Mouse (Mus musculus) forelimb bud, embryonic 11.5 days (tissue): ENCODE results near the gene Apobr.

Experiments used
- DNase-seq: peaks from one replicate; pipeline ENCODE4 v3.0.0-alpha.2; 2012; ENCODE audit warnings: low read depth, low spot score

The Apobr gene

DNA sequence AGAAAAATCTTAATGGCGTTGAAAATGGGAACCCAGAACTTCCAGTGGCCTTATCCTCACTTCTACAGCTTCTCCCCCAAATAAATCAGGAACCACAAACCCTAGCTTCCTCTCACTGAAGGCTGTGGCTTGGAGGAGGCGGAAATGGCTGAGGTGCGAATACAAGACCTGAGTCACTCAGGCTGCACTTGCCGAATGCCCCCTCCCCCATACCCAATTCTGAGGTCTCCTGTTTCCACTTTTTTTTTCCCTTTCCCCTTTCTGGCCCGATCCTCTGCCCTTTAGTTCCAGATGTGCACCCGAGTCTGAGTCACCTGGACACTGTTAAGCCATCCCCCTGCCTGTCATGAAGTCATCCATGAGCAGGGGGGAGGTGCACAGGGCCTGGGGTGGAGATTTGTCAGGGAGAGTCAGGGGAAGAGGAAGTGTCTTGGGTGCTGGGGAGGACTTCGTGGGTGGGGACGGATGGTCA, at the start of gene Apobr:
Apobr (plus strand) TSS at position 437 of the 472 bp plus-strand sequence.
- DNase-seq = no peak

DNA sequence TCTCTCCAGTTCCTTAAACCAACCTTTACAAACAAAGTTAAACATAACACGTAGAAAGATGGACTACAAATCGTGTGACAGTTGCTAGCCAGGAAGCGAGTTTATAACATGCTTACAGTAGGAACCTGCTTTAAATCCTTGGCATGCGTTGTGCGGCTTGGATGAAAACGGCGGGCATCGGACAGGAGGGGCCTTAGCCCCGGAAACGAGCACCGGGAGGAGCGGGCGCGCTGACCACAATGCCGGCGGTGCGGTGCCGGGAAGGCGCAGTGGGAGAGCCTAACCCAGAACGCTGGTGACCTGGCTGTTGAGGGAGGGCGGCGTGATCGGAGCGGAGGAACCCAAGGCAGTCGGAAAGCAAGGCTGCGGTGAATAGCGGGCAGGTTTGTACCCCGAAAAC, 49.0 kb upstream of the Apobr start:
- DNase-seq = no peak

DNA sequence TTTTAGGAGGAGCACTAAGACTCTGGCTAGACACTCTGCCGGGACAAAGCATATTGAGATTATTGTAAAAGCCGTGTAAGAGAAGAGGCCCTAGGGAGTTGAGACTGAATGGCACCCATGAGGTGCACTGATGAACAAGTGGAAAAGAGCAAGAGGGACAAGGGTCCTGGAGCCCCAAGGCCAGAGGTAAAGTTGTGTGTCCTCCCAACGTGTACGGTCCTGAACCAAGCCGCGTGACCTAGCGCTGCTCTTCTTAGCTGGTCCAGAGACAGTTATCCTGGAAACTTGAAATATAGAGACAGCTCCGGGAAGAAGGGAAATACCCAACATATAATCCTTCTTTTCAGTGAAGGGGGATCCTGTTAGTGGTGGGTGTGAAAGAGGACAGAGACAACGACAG, 48.3 kb upstream of the Apobr start:
- no peak for DNase-seq

DNA sequence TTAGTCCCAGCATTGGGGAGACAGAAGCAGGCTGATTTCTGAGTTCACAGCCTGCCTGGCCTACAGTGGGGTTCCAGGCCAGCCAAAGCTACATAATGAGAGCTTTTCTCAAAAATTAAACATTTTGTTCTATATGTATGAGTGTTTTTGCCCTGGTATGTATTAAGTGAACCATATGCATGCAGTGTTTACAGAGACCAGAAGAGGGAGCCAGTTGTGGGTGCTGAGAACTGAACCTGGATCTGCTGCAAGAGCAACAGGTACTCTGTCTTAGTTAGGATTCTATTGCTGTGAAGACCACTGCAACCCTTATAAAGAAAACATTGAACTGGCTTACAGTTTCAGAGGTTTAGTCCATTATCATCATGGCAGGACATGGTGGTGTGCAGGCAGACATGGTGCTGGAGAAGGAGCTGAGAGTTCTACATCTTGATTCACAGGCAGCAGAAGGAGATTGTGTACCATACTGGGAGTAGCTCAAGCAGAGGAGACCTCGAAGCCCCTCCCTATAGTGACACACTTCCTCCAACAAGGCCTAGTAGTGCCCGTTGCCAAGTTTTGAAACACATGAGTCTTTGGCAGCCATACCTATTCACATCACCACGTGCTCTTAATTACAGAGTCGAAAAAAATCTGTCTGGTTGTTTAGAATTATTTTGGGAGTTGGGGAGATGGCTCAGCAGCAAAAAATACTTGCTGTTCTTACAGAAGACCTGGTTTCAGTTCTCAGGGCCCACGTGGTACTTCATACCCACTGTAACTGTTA, 46.7 kb upstream of the Apobr start:
- peak; percentile 46 for DNase-seq

DNA sequence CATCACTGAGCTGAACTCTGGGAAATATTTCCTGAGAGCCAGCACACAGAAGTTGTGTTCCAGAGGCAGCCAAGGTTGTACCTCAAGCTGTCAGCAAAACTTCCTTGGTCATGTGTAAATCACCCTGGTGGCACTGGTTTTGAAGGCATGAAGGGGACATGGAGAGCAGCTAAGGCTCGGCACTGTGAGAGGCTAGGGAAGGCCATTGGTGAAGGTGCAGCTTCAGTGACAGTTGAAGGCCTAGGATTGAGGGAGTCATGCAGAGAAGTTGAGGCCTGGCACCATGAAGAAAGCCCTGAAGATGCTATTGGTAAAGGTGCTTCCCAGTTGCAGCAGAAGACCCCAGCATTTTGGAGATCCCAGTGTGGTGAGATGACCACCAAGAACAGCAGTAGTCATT, 43.1 kb upstream of the Apobr start:
- DNase-seq = no peak

DNA sequence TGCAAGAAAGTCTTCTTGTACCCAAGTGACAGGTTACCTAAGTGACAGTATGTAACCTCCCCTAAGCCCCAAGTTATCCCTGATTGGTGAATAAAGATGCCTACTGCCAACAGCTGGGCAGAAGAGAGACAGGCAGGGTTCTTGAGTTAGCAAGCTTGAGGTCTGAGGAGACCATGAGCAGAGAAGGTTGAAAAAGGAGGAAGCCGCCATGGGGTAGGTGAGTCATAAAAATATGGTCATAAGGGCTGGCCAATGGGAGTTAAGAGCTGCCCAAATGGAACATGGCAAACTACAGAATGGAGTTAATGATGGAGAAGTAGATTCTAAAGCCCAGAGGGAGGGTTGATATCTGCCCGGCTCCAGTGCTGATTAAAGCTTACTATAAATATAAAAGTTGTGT, 39.1 kb upstream of the Apobr start:
- no peak for DNase-seq

DNA sequence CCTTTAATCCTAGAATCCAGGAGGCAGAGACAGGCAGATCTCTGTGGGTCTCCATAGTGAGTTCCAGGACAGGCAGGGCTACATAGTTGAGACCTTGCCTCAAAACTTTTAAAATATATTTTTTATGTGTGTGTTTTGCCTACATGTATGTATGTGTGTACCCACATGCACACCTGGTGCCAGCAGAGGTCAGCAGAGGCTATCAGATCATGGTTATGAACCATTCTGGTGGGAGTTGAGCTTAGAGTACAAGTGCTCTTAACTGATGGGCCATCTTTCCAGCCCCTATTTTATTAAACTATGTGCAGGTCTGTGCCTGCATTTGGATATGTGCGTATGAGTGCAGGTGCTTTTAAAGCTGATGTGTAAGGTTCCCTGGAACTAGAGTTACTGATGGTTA, 29.9 kb upstream of the Apobr start:
- DNase-seq = no peak

DNA sequence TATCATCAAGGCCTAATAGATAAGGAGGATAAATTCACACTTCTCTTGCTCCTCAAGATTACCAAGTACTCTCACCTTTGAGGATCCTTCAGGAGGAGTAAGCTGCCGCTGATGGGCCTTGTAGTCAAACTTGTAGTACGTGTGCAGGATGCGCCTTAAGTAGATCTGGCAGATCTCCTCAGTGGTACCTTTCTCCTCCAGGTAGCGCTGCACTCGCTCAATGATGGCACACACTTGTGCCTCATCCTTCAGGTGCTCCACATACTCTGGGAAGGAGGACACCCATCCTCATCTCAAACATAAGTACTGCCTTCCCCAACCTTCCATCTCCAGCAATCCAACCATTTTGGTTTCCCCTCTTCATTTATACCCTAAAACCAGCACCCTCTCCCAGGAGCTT, 28.1 kb upstream of the Apobr start:
- no peak for DNase-seq

DNA sequence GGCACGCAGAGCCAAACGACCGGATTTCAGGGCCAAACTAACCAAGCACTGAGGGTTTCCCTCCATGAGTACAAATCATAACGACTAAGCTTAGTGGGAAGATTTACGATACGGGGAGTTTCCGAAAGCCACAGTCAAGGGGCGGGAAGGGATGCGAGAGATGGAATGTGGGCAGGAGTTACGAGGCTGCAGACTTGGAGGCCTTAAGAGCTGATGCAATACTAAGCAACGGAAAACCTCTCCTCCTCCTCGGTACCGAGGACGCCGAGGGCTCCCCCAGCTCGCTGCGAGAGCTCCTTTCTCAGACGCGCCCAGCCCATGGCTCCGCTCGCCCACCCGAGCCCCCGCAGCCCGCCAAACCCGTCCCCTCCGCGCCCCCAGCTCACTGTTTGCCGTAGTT, 19.0 kb upstream of the Apobr start:
- DNase-seq = peak; percentile 33

DNA sequence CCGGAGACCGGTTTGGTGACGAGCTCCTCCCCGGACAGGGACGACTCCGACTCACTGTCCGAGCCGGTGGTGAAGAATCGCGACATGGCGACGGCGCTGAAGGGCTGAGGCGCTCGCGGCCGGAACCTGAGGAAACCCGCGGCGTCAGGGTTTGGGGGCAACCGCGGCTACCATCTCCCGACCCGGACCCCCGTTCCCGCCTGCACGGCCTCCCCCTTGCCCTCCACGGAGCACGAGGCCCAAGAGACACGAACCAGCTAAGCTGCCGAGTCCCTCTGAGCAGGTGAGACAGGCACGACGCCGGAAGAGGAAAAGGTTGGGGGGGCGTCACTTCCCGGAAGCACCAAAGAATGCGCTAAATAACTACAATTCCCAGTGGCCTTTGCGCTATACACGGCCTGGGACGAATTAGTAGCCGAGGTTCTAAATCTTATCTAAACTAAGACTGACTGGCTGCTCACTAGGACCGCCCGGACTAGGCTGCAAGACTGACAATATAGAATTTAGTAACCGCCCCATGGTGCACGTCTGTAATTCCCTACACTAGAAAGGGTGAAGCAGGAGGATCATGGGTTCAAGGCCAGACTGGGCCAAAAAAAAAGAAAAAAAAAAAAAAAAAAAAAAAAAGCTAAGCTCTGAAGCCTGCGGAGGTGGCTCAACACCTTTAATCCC, 18.5 kb upstream of the Apobr start, which contains the start of gene Eif3c:
Eif3c (minus strand) TSS at position 318 of the 672 bp plus-strand sequence.
- DNase-seq = peak; percentile 90

DNA sequence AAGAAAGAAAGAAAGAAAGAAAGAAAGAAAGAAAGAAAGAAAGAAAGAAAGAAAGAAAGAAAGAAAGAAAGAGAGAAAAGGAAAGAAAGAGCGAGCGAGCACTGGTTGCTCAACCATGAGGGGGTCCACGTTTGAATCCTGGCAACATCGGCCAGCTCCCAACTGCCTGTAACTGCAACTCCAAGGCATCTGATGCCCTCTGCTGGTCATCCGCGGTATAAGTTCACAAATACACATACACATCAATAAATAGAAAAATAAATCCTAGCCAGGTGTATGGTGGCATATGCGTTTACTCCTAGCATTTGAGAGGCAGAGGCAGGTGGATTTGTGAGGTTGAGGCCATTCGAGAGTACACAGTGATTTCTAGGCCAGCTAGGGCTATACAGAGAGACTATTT, 7.8 kb upstream of the Apobr start:
- DNase-seq = peak; percentile 70

DNA sequence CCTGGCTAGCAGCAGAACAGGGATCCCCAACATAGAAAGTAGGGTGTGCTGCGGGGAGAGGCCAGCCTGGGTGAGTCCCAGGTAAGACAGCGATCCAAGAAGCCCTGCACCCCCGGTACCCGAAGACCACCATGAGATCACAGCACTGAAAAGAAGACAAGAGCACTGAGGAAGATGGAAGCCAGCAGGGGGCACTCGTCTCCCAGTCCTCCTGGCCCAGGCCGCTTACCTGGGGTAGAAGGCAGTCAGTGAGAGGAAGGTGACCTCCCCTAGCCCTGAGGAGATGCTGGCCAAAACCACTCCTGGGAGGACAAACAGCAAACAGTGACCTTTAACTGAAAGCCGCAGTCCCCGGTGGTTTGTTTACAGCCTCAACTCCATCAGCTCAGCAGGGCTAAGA, 5.6 kb upstream of the Apobr start:
- peak; percentile 14 for DNase-seq

DNA sequence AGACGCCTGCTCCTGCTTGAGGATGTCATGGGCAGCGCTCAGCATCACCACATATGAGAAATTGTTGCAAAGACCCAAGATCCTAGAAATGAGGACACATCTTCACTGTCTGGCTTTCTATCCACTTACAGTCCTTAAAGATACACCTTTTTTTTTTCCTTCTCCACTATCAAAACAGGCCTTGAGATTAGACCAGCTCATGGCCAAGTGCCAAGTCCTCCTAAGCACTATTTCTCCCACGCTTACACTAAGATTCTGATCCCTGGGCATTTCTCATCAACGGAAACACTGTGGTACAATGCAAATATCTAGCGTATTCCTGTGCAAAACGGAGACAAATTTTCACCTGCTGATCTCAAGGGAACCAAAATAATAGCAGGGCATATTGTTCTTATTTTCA, 3.1 kb upstream of the Apobr start:
- DNase-seq = no peak

DNA sequence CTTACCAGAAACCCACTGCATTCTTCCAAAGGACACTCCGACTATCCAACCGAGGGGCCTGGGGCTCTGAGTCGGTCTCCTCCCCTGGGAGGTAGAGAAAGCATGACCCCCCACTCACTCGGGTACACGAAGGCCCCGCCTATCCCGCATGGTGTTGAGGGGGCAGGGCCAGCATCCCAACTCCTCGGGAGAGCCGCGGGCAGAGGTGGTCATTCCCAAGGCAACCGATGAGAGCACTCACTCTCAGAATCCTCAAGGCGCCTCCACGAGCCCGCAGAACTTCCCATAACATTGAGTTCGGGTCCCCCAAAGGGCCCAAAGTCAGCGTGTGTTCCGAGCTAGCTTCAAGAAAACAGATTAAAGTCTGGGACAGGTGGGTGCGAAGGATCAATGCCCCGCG, 2.0 kb upstream of the Apobr start:
- peak; percentile 20 for DNase-seq

DNA sequence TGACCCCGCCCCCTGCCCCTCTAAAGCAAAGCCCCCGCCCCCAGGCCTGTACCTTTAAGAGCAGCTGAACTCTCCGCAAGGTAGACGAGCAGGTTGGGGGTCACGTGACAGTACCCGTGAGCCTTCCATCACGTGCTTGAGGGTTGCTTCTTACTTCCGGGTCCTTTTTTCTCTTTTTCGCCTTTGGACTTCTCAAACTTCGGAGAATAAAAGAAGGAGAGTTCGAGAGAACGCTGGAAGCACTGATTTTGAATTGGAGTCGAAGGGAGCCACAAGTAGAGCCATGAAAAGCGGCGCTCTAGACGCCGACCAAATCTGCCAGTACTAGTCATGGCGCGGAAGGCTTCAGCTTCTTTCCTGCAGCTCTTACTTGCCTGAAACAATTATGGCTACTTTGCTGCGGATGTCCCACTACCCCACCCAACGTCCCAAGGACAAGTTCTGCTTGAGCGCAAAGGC, 1.5 kb upstream of the Apobr start:
- DNase-seq = peak; percentile 92

DNA sequence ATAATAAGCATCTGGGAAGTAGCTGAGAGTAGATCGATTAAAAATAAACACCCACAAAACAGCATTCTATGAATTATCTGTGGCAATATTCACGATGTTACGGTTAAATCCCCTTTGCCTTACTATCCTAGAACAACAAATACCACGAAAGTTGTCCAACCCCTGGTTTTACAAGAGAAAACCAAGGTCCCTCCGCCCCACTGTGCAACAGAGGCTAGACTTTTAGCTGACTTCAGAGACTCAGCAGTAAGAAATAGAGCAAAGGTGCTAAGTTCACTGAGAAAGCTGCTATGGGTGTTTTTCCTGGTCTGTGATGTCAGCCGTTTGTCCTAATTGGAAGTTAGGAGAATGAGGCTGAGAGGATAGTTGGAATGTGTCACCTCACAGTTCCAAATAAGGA, 981 bp upstream of the Apobr start:
- DNase-seq = no peak

DNA sequence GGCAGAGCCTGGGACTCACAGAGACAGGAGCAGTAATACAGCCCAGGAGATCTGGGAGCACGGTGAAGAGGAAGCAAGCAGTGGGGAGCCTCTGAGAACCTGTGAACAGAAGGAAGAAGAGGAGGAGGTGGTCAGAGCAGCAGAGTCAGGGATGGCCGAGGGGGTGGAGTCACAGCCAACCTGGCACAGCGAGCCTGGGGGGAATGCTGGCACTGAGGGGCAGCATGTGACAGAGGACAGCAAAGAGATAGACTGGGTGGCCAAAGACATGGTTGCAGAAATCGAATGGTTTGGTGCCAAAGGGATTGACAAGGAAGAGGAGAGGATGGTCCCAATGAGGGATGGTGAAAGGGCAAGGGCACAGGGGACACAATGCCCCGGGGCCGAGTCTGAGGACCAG, 975 bp downstream of the Apobr start, which contains the start of gene Cln3:
Cln3 (minus strand) TSS at position 101 of the 400 bp plus-strand sequence.
- DNase-seq = no peak

DNA sequence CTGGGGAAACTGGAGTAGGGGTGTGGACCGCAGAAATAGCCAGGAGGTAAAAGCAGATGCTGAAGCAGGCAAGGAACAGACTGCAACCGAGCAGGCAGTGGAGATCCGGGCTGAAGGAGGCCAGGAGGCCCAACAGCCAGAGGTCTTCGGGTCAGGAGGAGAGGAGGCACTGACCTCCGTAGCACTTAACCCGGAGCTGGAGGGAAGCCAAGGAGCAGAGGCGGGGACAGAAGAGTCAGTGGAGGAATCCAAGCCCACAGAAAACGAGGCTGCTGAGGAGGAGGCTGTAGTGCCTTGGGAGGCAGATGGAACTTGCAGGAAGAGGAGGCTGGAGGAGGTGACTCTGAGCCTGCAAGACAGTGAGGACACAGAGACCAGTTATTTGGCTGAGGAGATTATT, 2.1 kb downstream of the Apobr start:
- no peak for DNase-seq

DNA sequence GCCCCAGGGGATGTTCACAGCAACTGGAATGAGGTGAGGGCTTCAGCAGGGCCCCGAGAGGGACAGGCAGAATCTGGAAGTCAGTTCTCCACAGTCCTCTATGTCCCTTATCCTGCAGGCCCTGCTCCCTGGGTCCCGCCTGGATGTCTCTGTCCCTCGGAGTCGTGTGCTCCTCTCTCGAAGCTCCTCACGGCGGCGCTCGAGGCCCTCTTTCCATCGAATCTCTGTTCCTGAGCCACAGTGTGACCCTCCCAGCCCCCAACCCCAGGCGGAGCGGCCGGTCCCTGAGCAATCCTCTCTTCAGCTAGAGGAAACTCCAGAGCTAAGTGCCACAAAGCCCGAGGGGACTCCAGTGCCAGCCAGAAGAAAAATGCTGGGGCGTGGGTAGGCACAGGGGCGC, 3.0 kb downstream of the Apobr start:
- peak; percentile 68 for DNase-seq

DNA sequence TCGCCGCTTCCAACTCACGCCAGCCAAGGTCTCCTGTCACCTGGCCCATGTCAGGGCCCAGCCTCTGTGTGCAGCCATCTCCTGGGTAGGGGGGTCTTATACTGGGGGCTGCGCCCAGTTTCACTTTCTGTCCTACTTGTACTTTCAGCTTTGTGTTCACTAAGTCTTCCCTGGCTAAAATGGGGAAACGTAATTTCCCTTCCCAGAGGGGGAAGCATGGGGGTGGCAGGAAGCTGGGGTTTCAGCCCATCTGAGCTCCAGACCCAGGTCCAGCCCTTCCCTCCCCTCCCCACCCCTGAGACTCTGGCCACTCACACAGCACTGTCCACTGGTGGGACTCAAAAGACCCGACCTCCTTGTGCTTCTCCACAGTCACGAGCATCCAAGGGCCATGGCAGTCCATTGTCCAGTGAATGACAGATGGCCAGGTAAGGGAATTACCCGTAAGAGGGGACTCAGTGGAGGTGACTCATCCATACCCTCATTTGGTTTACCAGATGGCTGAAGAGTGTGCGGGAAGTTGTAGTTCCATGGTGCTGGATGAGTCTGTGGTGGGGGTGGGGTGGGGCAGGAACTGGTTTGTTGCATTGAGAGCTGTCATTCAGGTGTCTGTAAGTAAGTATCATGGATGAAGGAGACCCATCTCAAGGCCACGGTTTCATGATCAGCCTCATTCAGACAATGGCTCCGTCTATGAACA, 10.3 kb downstream of the Apobr start, which contains the start of gene Il27:
Il27 (minus strand) TSS at position 80 of the 700 bp plus-strand sequence.
- no peak for DNase-seq

DNA sequence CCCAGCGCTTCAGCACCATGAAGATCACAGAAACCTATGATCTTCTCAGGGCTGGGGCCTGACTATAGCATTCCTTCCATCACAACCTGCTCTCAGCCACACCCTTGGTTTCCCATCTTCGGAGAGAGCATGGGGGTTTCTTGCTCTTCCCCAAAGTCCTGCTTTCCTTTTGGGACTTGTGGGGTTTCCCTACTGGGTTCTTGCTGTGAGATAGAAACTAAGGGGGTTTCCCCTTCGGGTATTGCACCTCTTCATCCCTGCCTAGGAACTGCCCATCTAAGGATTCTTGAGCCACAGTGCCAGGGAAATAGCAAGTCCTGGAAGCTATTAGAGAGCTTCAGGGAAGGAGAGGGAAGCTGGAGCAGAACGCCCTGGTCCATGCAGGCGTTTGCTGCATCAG, 11.1 kb downstream of the Apobr start:
- DNase-seq = no peak

DNA sequence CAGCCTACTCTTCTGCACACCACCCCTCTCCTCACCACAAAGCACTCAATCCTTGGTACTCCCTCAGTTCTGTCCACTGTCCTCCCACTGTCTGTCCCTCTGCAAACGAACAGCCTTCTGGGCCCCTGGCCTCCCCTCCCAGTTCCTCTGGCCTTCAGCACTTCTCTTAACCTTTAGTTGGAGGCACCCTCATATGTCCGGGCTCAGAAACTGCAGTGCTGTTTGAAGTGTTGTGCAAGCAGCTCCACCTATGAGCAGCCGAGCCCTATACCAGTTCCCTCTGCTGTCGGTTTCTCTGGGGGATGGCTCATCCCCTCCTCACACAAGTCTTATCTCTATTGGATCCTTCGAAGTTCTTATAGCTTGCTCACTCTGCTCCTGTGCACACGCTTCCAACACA, 11.7 kb downstream of the Apobr start:
- no peak for DNase-seq
